Mouse (Mus musculus) lung, embryonic 16.5 days (tissue): ENCODE data around the gene Socs4. TPM values are rescaled to one million over a fixed set of nuclear protein-coding genes. Genes with fewer than 3 reads are reported as not detected.

ENCODE experiments used
- ATAC-seq: fragments of 200-750 bp; cut with Nextera tagmentation; 2 replicates; pipeline ENCODE4 v1.8.0; 2017; ENCODE audit warnings: low read depth, mild to moderate bottlenecking, moderate library complexity
- H3K27ac ChIP-seq: fragments of 300-500 bp; sonication (generic); 2 replicates; pipeline ENCODE4 v1.5.1; 2014; ENCODE audit warnings: mild to moderate bottlenecking, control low read depth, low read length
- H3K27me3 ChIP-seq: fragments of 300-500 bp; sonication (generic); 2 replicates; pipeline ENCODE4 v1.6.1; 2014; ENCODE audit warnings: low read depth, low read length, mixed read lengths; ENCODE audit not compliant: control insufficient read depth, insufficient read depth
- H3K36me3 ChIP-seq: fragments of 300-500 bp; sonication (generic); 2 replicates; pipeline ENCODE4 v1.6.1; 2014; ENCODE audit warnings: low read length; ENCODE audit not compliant: control insufficient read depth, insufficient read depth
- H3K4me1 ChIP-seq: fragments of 300-500 bp; sonication (generic); replicated peaks from 2 replicates; pipeline ENCODE4 v1.6.1; 2014; ENCODE audit warnings: low read length, mixed read lengths; ENCODE audit not compliant: control insufficient read depth, insufficient read depth
- H3K4me2 ChIP-seq: fragments of 300-500 bp; sonication (generic); 2 replicates; pipeline ENCODE4 v1.6.1; 2014; ENCODE audit warnings: low read depth, low read length, control low read depth
- H3K4me3 ChIP-seq: fragments of 300-500 bp; sonication (generic); 2 replicates; pipeline ENCODE4 v1.5.1; 2014; ENCODE audit warnings: mild to moderate bottlenecking, low read length, control low read depth
- H3K9ac ChIP-seq: fragments of 300-500 bp; sonication (generic); 2 replicates; pipeline ENCODE4 v1.6.1; 2014; ENCODE audit warnings: low read length, control low read depth
- H3K9me3 ChIP-seq: fragments of 300-500 bp; sonication (generic); 2 replicates; pipeline ENCODE4 v1.6.1; 2016; ENCODE audit warnings: low read length; ENCODE audit not compliant: control insufficient read depth
- WGBS: fragments of 180-500 bp; shearing (Covaris S2); extraction: QIAGEN DNeasy Blood & Tissue Kit; methylation state at CpG from one replicate; pipeline ENCODE4 v1.1.7; 2014; 5-methylcytosine and 5-hydroxymethylcytosine counted together
- polyA plus RNA-seq: library from polyadenylated mRNA; unstranded; fragments of >200 nt; fragmentation: Nextera tagmentation; extraction: Ambion mirVana; gene quantifications from 2 replicates; pipeline ENCODE4 v1.2.1, GENCODE M21; 2015

Socs4 gene
- polyA plus RNA-seq, 1 experiment from 2014 or later = 2.8 TPM

DNA sequence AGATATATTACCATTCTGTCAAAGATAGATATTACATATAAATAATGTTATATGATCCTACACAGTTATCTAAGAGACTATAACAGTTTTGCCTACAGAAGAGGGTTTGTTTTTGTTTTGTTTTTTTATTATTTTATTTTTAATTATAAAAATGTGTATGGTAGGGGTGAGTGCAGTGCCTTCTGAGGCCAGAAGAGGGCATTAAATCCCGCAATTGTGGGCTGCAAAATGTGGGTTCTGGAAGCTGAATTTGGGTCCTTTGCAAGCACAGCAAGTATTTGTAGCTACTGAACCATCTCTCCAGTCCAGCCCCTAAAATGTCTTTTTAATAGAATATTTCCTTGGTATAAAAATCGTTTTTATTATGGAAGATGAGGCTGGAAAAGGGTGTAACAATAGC is 2.3 kb downstream of the Socs4 start:
- H3K9ac ChIP-seq = no peak overlapping the region
- no peak overlapping the region for H3K4me2 ChIP-seq
- peaks cover 2% of the 10 kb centered on the region for H3K4me1 ChIP-seq
- H3K36me3 ChIP-seq = no peaks in the 10 kb centered on the region
- no peak overlapping the region for H3K27ac ChIP-seq
- WGBS = 85% methylated on average over 2 of the region's 2 CpGs
- no peaks in the 10 kb centered on the region for H3K27me3 ChIP-seq
- ATAC-seq = no peak
- H3K9me3 ChIP-seq = no peaks in the 10 kb centered on the region
- no peak overlapping the region for H3K4me3 ChIP-seq

DNA sequence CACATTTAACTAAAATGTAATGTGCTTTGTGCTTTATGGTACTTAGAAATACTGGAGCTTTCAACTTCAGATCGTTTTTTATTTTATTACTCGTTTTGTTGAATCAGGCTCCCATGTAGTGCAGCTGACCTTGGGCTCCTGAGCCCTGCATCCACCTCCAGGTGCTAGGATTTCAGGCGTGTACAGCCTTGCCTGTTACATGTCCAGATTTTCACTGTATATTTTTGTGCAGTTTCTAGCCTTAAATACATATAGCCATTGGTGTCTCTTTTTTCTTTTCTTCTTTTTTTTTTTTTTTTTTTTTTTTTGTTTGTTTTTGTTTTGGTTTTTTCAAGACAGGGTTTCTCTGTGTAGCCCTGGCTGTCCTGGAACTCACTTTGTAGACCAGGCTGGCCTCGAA is 4.8 kb downstream of the Socs4 start:
- no peaks in the 10 kb centered on the region for H3K9me3 ChIP-seq
- peaks cover 2% of the 10 kb centered on the region; the same call in 1 of the 2 replicates for H3K4me1 ChIP-seq
- no peaks in the 10 kb centered on the region for H3K36me3 ChIP-seq
- H3K27me3 ChIP-seq = no peaks in the 10 kb centered on the region
- no peak overlapping the region for H3K27ac ChIP-seq
- ATAC-seq = no peak
- no peak overlapping the region for H3K4me3 ChIP-seq
- no peak overlapping the region for H3K9ac ChIP-seq
- H3K4me2 ChIP-seq = no peak overlapping the region
- 92% methylated on average over 4 of the region's 4 CpGs for WGBS

DNA sequence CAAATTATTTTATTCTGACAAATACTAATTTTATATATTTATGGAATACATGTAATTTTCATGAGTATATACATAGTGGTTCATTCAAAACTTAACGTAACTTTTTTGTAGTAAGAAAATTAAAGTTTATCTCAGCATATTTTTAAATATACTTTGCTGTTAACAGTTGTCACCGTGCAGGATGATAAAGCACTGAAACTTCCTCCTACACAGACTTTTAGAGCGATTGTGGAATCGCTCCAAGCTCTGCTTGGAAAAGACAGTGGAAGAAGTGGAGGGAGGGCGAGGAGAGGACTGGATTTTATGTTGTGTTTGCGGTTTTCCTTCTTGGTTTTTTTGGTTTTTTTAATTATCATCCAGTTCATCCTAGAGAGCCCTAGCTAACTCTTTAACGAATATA is 6.8 kb downstream of the Socs4 start:
- H3K4me2 ChIP-seq = no peak overlapping the region
- no peak overlapping the region for H3K27ac ChIP-seq
- no peak overlapping the region for H3K4me3 ChIP-seq
- no peak overlapping the region for H3K9ac ChIP-seq
- 44% methylated on average over 7 of the region's 7 CpGs for WGBS
- no peaks in the 10 kb centered on the region for H3K27me3 ChIP-seq
- no peaks in the 10 kb centered on the region for H3K9me3 ChIP-seq
- H3K4me1 ChIP-seq = 0 out of 2 replicates have a peak, but pooled peaks cover 2% of the 10 kb centered on the region
- H3K36me3 ChIP-seq = no peaks in the 10 kb centered on the region
- no peak for ATAC-seq

DNA sequence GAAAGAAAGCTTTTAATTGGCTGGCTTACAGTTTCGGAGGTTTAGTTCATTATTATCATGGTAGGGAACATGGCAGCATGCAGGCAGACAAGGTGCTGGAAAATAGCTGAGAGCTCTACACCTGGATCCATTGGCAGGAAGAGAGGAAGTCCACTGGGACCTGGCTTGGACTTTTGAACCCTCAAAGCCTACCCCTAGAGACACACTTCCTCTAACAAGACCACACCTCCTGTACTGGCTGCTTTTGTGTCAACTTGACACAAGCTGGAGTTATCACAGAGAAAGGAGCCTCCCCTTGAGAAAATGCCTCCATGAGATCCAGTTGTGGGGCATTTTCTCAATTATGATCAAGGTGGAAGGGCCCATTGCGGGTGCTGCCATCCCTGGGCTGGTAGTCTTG is 8.5 kb downstream of the Socs4 start:
- Histone ChIP-seq H3K4me3 (no peak overlapping the region), H3K27ac (no peak overlapping the region), H3K9me3 (no peaks in the 10 kb centered on the region), H3K4me2 (no peak overlapping the region), H3K36me3 (no peaks in the 10 kb centered on the region), H3K27me3 (no peaks in the 10 kb centered on the region), H3K4me1 (0 out of 2 replicates have a peak, but pooled peaks cover 2% of the 10 kb centered on the region), H3K9ac (no peak overlapping the region)
- WGBS = 98% methylated on average over 2 of the region's 2 CpGs
- ATAC-seq = no peak

DNA sequence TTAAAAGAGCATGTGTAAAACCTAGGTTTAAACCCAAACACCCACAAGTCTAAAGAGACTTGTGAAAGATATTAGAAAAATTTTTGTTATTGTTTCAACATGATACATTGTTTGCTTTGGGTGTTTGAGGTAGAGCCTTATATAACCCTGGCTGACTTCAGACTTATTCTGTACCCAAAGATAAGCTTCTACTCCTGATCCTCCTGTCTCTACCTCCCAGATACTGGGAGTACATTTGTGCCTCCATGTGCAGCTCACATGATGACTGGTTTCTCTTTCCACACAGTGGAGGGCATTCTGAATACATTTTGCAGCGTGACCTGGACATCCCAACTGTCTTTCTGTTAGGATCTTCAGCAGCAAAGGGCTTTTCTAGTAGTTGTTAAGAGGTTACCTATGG is 9.5 kb downstream of the Socs4 start:
- Histone ChIP-seq H3K27me3 (no peaks in the 10 kb centered on the region), H3K4me3 (no peak overlapping the region), H3K36me3 (no peaks in the 10 kb centered on the region), H3K9me3 (no peaks in the 10 kb centered on the region), H3K9ac (no peak overlapping the region), H3K27ac (no peak overlapping the region), H3K4me2 (no peak overlapping the region), H3K4me1 (0 out of 2 replicates have a peak, but pooled peaks cover 2% of the 10 kb centered on the region)
- ATAC-seq = no peak
- 90% methylated on average over 1 of the region's 1 CpGs for WGBS

DNA sequence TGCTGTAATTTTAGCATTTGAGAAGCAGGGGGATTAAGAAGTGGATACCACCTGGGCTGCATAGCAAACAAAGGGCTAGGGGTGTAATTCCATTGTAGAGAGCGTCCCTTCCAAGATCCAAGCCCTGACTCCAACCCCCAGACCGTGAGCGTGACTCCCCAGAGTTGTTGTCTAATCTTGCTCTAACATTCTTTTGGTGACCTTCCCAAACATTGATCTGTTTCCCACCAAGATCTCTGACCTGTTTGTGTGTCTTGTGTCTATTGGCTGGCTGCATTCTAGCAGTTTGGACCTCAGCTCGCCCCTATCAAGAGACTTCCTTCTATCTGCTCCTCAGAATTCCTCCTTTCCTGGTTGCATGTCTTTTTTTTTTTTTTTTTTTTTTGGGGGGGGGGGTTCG is 10.3 kb downstream of the Socs4 start:
- H3K4me1 ChIP-seq = 0 out of 2 replicates have a peak, but pooled peaks cover 2% of the 10 kb centered on the region
- H3K4me2 ChIP-seq = no peak overlapping the region
- no peak for ATAC-seq
- H3K9ac ChIP-seq = no peak overlapping the region
- no peaks in the 10 kb centered on the region for H3K36me3 ChIP-seq
- no peaks in the 10 kb centered on the region for H3K9me3 ChIP-seq
- no peaks in the 10 kb centered on the region for H3K27me3 ChIP-seq
- no peak overlapping the region for H3K27ac ChIP-seq
- no peak overlapping the region for H3K4me3 ChIP-seq
- WGBS = 79% methylated on average over 4 of the region's 5 CpGs

DNA sequence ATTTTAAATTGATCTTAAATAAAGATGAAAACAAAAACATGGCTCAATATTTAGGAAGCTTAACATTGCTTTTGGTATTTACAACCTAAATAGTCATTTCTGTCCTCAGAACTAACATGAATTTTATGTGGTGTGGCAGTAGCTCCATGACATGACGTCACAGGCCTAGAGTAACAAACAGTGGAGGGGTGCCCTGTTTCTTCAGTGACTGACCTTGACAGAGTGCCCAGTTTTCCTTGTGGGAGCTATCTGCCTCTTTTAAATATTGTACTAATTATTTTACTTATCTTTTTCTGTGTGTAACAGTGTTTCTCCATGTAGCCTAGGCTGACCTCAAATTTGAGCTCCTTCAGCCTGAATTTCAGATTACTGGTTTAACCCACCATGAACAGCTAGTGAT is 15.0 kb downstream of the Socs4 start:
- Histone ChIP-seq H3K9ac (no peak overlapping the region), H3K9me3 (no peaks in the 10 kb centered on the region), H3K27me3 (no peaks in the 10 kb centered on the region), H3K4me2 (no peak overlapping the region), H3K27ac (no peak overlapping the region), H3K36me3 (no peaks in the 10 kb centered on the region), H3K4me1 (no peaks in the 10 kb centered on the region), H3K4me3 (no peak overlapping the region)
- no peak for ATAC-seq
- WGBS = 71% methylated on average over 1 of the region's 1 CpGs

DNA sequence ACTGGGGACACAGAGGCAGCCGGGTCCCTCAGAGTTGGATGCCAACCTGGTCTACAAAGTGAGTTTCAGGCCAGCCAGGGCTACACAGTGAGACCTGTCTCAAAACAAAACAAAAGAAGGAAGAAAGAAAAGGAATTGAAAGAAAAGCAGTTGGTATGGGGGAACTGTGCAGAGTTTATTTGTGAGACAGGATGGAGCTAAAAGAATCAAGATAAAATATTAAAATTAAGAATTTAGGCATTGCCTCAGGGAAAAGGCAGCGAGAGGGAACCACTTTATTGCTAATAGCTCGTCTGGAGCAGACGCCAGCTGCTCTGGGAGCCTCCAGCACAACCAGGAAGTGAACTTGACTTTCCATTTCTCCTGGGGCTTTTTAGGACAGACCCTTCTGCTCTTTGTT is 17.4 kb downstream of the Socs4 start:
- WGBS = 72% methylated on average over 4 of the region's 4 CpGs
- H3K4me2 ChIP-seq = no peak overlapping the region
- no peaks in the 10 kb centered on the region for H3K36me3 ChIP-seq
- H3K27me3 ChIP-seq = no peaks in the 10 kb centered on the region
- ATAC-seq = no peak
- no peak overlapping the region for H3K4me3 ChIP-seq
- no peak overlapping the region for H3K9ac ChIP-seq
- no peaks in the 10 kb centered on the region for H3K9me3 ChIP-seq
- H3K27ac ChIP-seq = no peak overlapping the region
- peaks cover 2% of the 10 kb centered on the region; the same call in 1 of the 2 replicates for H3K4me1 ChIP-seq

DNA sequence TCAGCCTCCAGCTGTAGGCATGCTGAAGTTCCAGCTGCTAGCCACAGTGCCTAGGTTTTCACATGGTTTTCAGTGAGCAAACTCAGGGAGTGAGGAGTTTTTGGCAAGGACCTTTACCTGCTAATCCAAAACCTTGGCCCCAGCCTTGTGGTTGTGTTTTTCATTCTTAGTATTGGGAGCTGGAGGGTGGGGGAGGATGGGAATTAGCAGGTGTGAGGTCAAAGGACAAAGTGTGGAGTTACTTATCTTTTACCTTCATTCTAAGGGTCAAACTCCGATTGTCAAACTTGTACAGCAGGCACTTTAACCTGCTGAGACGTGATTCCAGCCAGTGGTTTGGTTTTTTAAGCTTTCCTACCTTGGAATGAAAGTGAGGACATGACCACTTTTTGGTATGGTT is 19.5 kb downstream of the Socs4 start:
- 49% methylated on average over 2 of the region's 2 CpGs for WGBS
- Histone ChIP-seq H3K27me3 (no peaks in the 10 kb centered on the region), H3K9me3 (no peaks in the 10 kb centered on the region), H3K4me2 (no peak overlapping the region), H3K4me3 (no peak overlapping the region), H3K4me1 (peaks cover 11% of the 10 kb centered on the region), H3K36me3 (no peaks in the 10 kb centered on the region), H3K9ac (no peak overlapping the region), H3K27ac (no peak overlapping the region)
- ATAC-seq = no peak

DNA sequence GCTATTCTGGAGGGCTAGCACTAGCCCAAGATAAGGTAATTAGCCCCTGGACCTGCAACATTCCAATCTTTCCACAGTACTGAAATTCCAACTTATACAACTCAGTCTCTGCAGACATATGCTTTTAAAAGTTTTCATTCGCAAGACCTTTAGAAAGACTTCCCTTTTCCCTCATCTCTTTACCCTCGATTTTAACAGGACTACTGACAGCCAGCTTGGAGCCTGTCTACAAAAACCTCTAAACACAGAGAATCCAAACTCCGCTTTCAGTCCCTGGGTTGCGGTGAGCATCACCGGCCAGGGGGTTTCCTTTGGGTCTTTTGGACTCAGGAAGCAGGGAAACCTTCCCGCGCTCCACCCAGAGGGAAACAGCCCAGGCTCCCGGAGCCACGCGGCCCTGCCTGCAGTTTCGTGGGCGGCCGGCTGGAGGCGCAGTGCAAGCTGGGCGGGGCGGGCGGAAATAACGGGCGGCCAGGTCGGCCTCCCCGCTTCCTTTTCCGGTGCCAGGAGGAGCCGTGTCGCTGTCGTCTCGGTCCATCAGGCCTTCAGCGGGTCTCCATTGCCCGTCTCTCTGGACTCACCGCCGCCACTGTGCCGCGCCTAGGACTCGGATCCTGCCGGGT is 21.2 kb downstream of the Socs4 start, which contains the start of gene Mapk1ip1l:
Mapk1ip1l (plus strand) TSS at position 482 of the 623 bp plus-strand sequence.
- under 1% methylated on average over 34 of the region's 34 CpGs for WGBS
- ATAC-seq = peak; percentile 91

More for the DNA sequence above, 21.2 kb downstream of the Socs4 start, which contains the start of gene Mapk1ip1l:
- Histone ChIP-seq H3K4me1 (peaks cover 11% of the 10 kb centered on the region), H3K9ac (peak within 1 kb of the TSS; percentile 96), H3K4me2 (peak within 1 kb of the TSS; percentile 76), H3K9me3 (no peaks in the 10 kb centered on the region), H3K27ac (peak within 1 kb of the TSS; percentile 96), H3K27me3 (no peaks in the 10 kb centered on the region), H3K4me3 (peak within 1 kb of the TSS; percentile 82), H3K36me3 (no peaks in the 10 kb centered on the region)
